Mouse (Mus musculus): ENCODE measurements around the gene Rsph14. TPM values are rescaled to one million over a fixed set of nuclear protein-coding genes. Genes with fewer than 3 reads are reported as not detected.

The Rsph14 gene
- polyA plus RNA-seq, 1 experiment from 2014 or later, result not detected

DNA sequence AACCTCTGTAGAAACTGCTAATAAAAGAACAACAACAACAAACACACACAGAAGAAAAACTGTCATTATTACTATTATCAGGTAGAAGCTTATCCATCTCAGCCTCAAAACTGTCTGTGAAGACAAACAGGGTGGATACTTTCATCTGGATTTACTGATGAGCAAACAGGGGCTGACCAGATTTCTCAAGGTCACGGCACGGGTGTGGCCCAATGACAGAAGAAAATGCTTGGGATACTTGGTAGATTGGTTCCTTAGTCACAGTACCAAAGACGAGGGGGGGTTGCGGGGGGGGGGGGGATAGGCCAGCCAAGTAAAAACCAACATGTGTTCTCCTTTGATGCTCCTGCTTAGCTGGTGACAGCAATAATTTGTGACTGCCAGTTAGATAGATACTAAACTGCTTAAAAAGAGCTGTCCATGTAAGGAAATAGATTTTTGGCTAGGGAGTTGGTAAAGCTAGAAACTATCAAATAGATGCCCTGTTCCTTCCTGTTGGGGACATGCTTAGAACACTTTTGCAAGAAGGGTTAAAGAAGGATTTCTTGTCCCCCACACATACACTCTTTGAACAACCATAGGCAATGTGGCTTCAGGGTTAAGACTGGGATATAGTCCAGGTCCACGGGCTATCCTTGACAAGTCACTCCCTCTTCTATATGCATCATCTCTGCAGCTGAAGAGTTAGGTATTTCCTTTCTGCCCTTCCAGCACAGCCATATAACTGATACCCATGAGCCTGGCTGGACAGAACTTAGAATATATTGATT is 856 bp downstream of the Rsph14 start:
- Histone ChIP-seq H3K27me3 (ENCODE audit: insufficient read depth, low read length) (no peaks in the 10 kb centered on the region), H3K36me3 (replicated peaks; ENCODE audit: insufficient read depth, low read length) (no peaks in the 10 kb centered on the region), H3K9ac (replicated peaks) (no peak overlapping the region), H3K4me3 (ENCODE audit: low read depth, low read length) (no peak overlapping the region), H3K27ac (ENCODE audit: low read depth) (no peak overlapping the region), H3K4me1 (ENCODE audit: insufficient read depth) (peaks cover 16% of the 10 kb centered on the region), H3K9me3 (ENCODE audit: low read length) (no peaks in the 10 kb centered on the region), H3K4me2 (ENCODE audit: low read depth, low read length) (no peak overlapping the region)
- ATAC-seq (no peak), DNase-seq (no peak)
- WGBS (ENCODE audit: insufficient replicate concordance), result 64% methylated on average over 5 of the region's 5 CpGs
- TF ChIP-seq CTCF (IDR thresholded peaks at IDR 0.05; ENCODE audit: low read depth) (no peak), EP300 (IDR thresholded peaks at IDR 0.05; ENCODE audit: low read depth) (no peak)

DNA sequence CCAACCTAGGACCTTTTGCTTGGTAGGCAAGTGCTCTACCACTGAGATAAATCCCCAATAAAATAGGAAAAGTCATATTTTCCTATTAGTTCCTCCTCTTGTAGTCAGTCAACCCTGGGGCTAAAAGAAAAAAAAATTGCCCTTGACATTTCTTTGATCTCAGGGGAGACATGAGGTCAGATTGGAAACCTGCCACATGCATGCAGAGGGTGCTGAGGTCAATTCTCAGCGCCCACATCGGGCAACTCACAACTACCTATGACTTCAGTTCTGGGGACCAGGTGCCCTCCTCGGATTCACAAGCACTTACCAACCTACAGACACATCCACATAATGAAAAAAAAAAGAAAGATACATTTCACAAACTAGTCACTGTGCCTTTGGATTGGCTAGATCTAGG is 2.2 kb downstream of the Rsph14 start:
- H3K4me1 ChIP-seq (ENCODE audit: insufficient read depth), result peaks cover 15% of the 10 kb centered on the region
- H3K4me3 ChIP-seq (ENCODE audit: low read depth, low read length), result no peak overlapping the region
- no peak overlapping the region for H3K27ac ChIP-seq (ENCODE audit: low read depth)
- H3K9me3 ChIP-seq (ENCODE audit: low read length), result no peaks in the 10 kb centered on the region
- H3K4me2 ChIP-seq (ENCODE audit: low read depth, low read length), result no peak overlapping the region
- no peak for TF ChIP-seq EP300 (IDR thresholded peaks at IDR 0.05; ENCODE audit: low read depth)
- no peak for TF ChIP-seq CTCF (IDR thresholded peaks at IDR 0.05; ENCODE audit: low read depth)
- ATAC-seq (no peak), DNase-seq (no peak)
- no peak overlapping the region for H3K9ac ChIP-seq (replicated peaks)
- no peaks in the 10 kb centered on the region for H3K27me3 ChIP-seq (ENCODE audit: insufficient read depth, low read length)
- no peaks in the 10 kb centered on the region for H3K36me3 ChIP-seq (replicated peaks; ENCODE audit: insufficient read depth, low read length)
- WGBS (ENCODE audit: insufficient replicate concordance), result 63% methylated on average over 3 of the region's 3 CpGs

DNA sequence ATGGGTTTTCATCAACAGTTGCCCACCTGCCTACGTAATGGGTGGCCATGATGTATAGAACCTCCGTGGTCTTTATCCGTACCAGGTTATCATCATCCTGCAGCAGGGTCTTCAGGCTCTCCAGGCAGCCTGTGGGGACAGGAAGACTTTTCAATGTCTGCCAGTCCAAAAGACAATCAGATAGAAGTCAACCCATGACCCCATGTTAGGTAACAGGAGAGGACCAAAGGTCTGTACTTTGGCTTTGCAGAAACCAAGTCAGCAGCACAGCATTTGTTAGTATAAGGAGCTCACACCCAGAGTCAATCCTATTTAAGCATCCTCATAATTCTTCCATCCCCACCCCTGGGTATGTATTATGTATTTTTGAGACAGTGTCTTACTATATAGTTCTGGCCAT is 2.7 kb downstream of the Rsph14 start:
- no peak overlapping the region for H3K9ac ChIP-seq (replicated peaks)
- WGBS (ENCODE audit: insufficient replicate concordance), result 77% methylated on average over 3 of the region's 3 CpGs
- H3K27ac ChIP-seq (ENCODE audit: low read depth), result no peak overlapping the region
- no peak overlapping the region for H3K4me2 ChIP-seq (ENCODE audit: low read depth, low read length)
- no peak overlapping the region for H3K4me3 ChIP-seq (ENCODE audit: low read depth, low read length)
- H3K27me3 ChIP-seq (ENCODE audit: insufficient read depth, low read length), result no peaks in the 10 kb centered on the region
- ATAC-seq (no peak), DNase-seq (no peak)
- no peaks in the 10 kb centered on the region for H3K9me3 ChIP-seq (ENCODE audit: low read length)
- H3K36me3 ChIP-seq (replicated peaks; ENCODE audit: insufficient read depth, low read length), result no peaks in the 10 kb centered on the region
- no peak for TF ChIP-seq CTCF (IDR thresholded peaks at IDR 0.05; ENCODE audit: low read depth)
- no peak for TF ChIP-seq EP300 (IDR thresholded peaks at IDR 0.05; ENCODE audit: low read depth)
- peaks cover 15% of the 10 kb centered on the region for H3K4me1 ChIP-seq (ENCODE audit: insufficient read depth)

DNA sequence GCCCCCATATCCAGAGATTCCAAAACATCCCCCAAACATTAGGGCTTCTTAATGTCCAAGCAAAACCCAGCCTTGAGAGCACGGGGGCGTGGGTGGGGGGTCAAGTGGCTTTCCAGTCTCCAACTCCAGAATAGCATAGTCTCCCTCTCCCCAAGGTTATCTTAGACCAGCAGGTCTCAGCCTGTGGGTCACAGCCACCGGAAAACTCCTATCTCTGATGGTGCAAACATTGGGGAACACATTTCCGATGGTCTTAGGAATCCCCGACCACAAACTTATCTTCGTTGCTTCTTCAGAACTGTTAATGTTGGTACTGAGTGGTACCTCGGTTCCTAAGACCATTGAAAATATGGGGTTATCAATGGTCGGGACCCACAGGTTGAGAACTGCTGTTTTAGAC is 3.6 kb downstream of the Rsph14 start:
- peaks cover 15% of the 10 kb centered on the region for H3K4me1 ChIP-seq (ENCODE audit: insufficient read depth)
- ATAC-seq, result no peak
- TF ChIP-seq CTCF (IDR thresholded peaks at IDR 0.05; ENCODE audit: low read depth), result no peak
- no peak for TF ChIP-seq EP300 (IDR thresholded peaks at IDR 0.05; ENCODE audit: low read depth)
- no peak overlapping the region for H3K9ac ChIP-seq (replicated peaks)
- no peaks in the 10 kb centered on the region for H3K36me3 ChIP-seq (replicated peaks; ENCODE audit: insufficient read depth, low read length)
- 47% methylated on average over 8 of the region's 8 CpGs for WGBS (ENCODE audit: insufficient replicate concordance)
- no peak overlapping the region for H3K4me2 ChIP-seq (ENCODE audit: low read depth, low read length)
- H3K9me3 ChIP-seq (ENCODE audit: low read length), result no peaks in the 10 kb centered on the region
- no peaks in the 10 kb centered on the region for H3K27me3 ChIP-seq (ENCODE audit: insufficient read depth, low read length)
- H3K4me3 ChIP-seq (ENCODE audit: low read depth, low read length), result no peak overlapping the region
- H3K27ac ChIP-seq (ENCODE audit: low read depth), result no peak overlapping the region
- no peak for DNase-seq

DNA sequence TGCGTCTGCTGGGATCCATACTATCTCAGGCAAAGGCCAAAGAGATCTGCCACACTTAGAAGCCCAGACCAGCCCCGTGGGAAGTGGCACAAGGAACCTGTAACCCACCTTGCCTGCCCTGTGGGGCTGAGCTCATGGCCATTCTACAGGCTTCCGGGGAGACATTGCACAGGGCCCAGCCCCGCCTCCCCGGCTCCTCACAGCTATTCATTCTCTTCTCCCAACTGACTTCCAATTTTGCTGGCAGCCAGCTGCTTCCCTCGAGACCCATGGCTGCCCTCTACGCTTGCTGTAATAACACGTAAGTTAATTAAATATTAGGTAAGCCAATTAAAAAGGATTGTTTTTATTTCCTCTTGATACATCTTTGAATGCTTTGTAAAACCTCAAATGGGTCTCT is 5.9 kb downstream of the Rsph14 start:
- ATAC-seq, result no peak
- TF ChIP-seq EP300 (IDR thresholded peaks at IDR 0.05; ENCODE audit: low read depth), result no peak
- Histone ChIP-seq H3K4me3 (ENCODE audit: low read depth, low read length) (no peak overlapping the region), H3K4me2 (ENCODE audit: low read depth, low read length) (no peak overlapping the region), H3K36me3 (replicated peaks; ENCODE audit: insufficient read depth, low read length) (no peaks in the 10 kb centered on the region), H3K27me3 (ENCODE audit: insufficient read depth, low read length) (no peaks in the 10 kb centered on the region), H3K9me3 (ENCODE audit: low read length) (no peaks in the 10 kb centered on the region), H3K9ac (replicated peaks) (no peak overlapping the region), H3K4me1 (ENCODE audit: insufficient read depth) (peaks cover 8% of the 10 kb centered on the region), H3K27ac (ENCODE audit: low read depth) (no peak overlapping the region)
- 76% methylated on average over 8 of the region's 8 CpGs for WGBS (ENCODE audit: insufficient replicate concordance)
- DNase-seq, result no peak

DNA sequence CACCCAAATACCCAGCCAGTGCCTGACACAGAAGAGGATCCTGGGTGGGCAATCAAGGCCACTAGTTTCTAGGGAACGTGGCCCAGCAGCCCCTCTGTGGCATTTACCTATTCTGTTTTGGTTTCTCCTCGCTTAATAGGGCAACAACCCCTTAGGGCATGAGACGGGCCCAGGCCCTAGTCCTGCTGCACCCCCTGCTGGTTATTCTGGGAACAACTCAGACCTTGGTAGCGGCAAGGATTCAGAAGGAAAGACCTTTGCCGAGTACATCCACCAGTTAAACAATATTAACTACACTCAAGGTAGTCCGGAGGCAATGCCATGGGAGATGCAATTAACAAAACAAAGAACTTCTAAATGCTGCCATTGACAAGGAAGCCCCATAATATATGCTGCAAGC is 11.2 kb downstream of the Rsph14 start:
- no peak overlapping the region for H3K9ac ChIP-seq (replicated peaks)
- 12% methylated on average over 6 of the region's 6 CpGs for WGBS (ENCODE audit: insufficient replicate concordance)

More for the DNA sequence above, 11.2 kb downstream of the Rsph14 start:
- H3K36me3 ChIP-seq (replicated peaks; ENCODE audit: insufficient read depth, low read length), result no peaks in the 10 kb centered on the region
- H3K27ac ChIP-seq (ENCODE audit: low read depth), result no peak overlapping the region
- H3K4me1 ChIP-seq (ENCODE audit: insufficient read depth), result no peaks in the 10 kb centered on the region
- DNase-seq (peak; percentile 72), ATAC-seq (no peak)
- H3K4me2 ChIP-seq (ENCODE audit: low read depth, low read length), result no peak overlapping the region
- no peaks in the 10 kb centered on the region for H3K9me3 ChIP-seq (ENCODE audit: low read length)
- no peaks in the 10 kb centered on the region for H3K27me3 ChIP-seq (ENCODE audit: insufficient read depth, low read length)
- H3K4me3 ChIP-seq (ENCODE audit: low read depth, low read length), result no peak overlapping the region
- TF ChIP-seq EP300 (IDR thresholded peaks at IDR 0.05; ENCODE audit: low read depth) (no peak), CTCF (IDR thresholded peaks at IDR 0.05; ENCODE audit: low read depth) (peak; percentile 88)
